Mouse (Mus musculus): ENCODE data around the gene Srrm3.

DNA sequence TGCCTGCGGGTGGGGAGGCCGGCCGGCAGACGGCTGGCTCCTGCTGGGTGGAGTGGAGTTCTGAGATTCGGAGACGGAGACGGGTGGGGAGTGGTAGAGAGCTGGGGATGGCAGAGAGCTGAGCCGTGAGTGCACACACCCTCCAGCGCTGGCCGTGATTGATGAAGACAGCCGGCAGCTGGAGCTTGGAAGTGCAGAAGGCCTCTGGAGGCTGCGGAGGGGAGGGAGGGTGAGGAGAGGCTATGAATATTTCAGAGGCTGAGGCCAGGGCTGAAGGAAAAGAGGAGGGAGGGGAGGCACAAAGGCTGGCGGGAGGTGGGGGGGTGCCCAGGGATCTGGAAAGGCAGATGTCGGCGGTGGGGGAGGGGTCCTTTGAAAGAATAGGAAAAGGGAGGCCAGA is 44.3 kb downstream of the Srrm3 start:
- TF ChIP-seq CTCF (IDR thresholded peaks at IDR 0.05; ENCODE audit: control insufficient read depth, insufficient read depth, insufficient replicate concordance, low read depth, low read length) (no peak), POLR2A (IDR thresholded peaks at IDR 0.05; ENCODE audit: control insufficient read depth, low read depth, low read length) (no peak)
